Mouse (Mus musculus) hindbrain, postnatal 0 days (tissue): ENCODE results near the gene Cstb. TPM values are rescaled to one million over a fixed set of nuclear protein-coding genes. Genes with fewer than 3 reads are reported as not detected.

Experiments used
- ATAC-seq: fragments of 200-750 bp; cut with Nextera tagmentation; 2 replicates; pipeline ENCODE4 v1.8.0; 2017; ENCODE audit warnings: mild to moderate bottlenecking, moderate TSS enrichment, moderate library complexity
- DNase-seq: peaks from one replicate; pipeline ENCODE4 v3.0.0-alpha.2; 2015; ENCODE audit warnings: low spot score
- H3K27ac ChIP-seq: fragments of 300-500 bp; sonication (generic); 2 replicates; pipeline ENCODE4 v1.5.1; 2014; ENCODE audit warnings: mild to moderate bottlenecking
- H3K27me3 ChIP-seq: fragments of 300-500 bp; sonication (generic); 2 replicates; pipeline ENCODE4 v1.6.1; 2014; ENCODE audit warnings: low read length, mixed read lengths; ENCODE audit not compliant: insufficient read depth
- H3K36me3 ChIP-seq: fragments of 300-500 bp; sonication (generic); 2 replicates; pipeline ENCODE4 v1.6.1; 2014; ENCODE audit warnings: low read length, mixed read lengths; ENCODE audit not compliant: insufficient read depth
- H3K4me1 ChIP-seq: fragments of 300-500 bp; sonication (generic); 2 replicates; pipeline ENCODE4 v1.6.1; 2014; ENCODE audit warnings: antibody characterized with exemption, low read length, mixed read lengths; ENCODE audit not compliant: insufficient read depth
- H3K4me2 ChIP-seq: fragments of 300-500 bp; sonication (generic); 2 replicates; pipeline ENCODE4 v1.6.1; 2014; ENCODE audit warnings: low read depth, mild to moderate bottlenecking, low read length, moderate library complexity, mixed read lengths
- H3K4me3 ChIP-seq: fragments of 300-500 bp; sonication (generic); 2 replicates; pipeline ENCODE4 v1.5.1; 2014; ENCODE audit warnings: low read length
- H3K9ac ChIP-seq: fragments of 300-500 bp; sonication (generic); replicated peaks from 2 replicates; pipeline ENCODE4 v1.6.1; 2014; ENCODE audit warnings: mild to moderate bottlenecking, low read length, moderate library complexity, mixed read lengths
- H3K9me3 ChIP-seq: fragments of 300-500 bp; sonication (generic); 2 replicates; pipeline ENCODE4 v1.6.1; 2016; ENCODE audit warnings: low read length, mixed read lengths
- CTCF ChIP-seq: IDR thresholded peaks from 2 replicates; pipeline ENCODE4 v1.5.1; 2016; ENCODE audit warnings: antibody characterized with exemption, control low read depth, low read depth
- WGBS: fragments of 180-500 bp; shearing (Covaris S2); extraction: QIAGEN DNeasy Blood & Tissue Kit; methylation state at CpG from one replicate; pipeline ENCODE4 v1.1.7; 2014; 5-methylcytosine and 5-hydroxymethylcytosine counted together
- polyA plus RNA-seq: library from polyadenylated mRNA; unstranded; fragments of >200 nt; fragmentation: Nextera tagmentation; extraction: Ambion mirVana; gene quantifications from 2 replicates; pipeline ENCODE4 v1.2.1, GENCODE M21; 2015
- total RNA-seq: library from RNA; depleted of rRNA; stranded (reverse); fragments of >200 nt; gene quantifications from 2 replicates; pipeline ENCODE4 v1.2.3, GENCODE M21; 2014

The Cstb gene
- total and polyA plus RNA-seq, 2 experiments from 2014 or later = 84.4 to 148 TPM

- H3K4me2 ChIP-seq = peak overlapping the region; percentile 96
- DNase-seq = no peak
- no peak for ATAC-seq
These were observed 38.3 kb downstream of the Cstb start for GRCm38 (mm10) chr10:78463769-78464167.

GRCm38 (mm10) chr10:78464201-78464791 is 38.8 kb downstream of the Cstb start:
- 3% methylated on average over 32 of the region's 32 CpGs for WGBS
- no peak for ATAC-seq
- TF ChIP-seq CTCF = no peak

More at GRCm38 (mm10) chr10:78463769-78464167, 38.3 kb downstream of the Cstb start:
- Histone ChIP-seq H3K36me3 (no peaks in the 10 kb centered on the region), H3K9me3 (no peaks in the 10 kb centered on the region), H3K27ac (peak overlapping the region; percentile 76), H3K4me1 (peaks cover 5% of the 10 kb centered on the region; the same call in 1 of the 2 replicates), H3K27me3 (no peaks in the 10 kb centered on the region), H3K9ac (peak overlapping the region; percentile 81), H3K4me3 (peak overlapping the region; percentile 76)
- 71% methylated on average over 3 of the region's 3 CpGs for WGBS
- no peak for TF ChIP-seq CTCF

GRCm38 (mm10) chr10:78464792-78465207 is 39.3 kb downstream of the Cstb start, which contains the start of gene Pdxk:
Gene Pdxk (minus strand): TSS chr10:78464975.
- peak; percentile 95 for ATAC-seq
- under 1% methylated on average over 35 of the region's 35 CpGs for WGBS
- H3K27me3 ChIP-seq = no peaks in the 10 kb centered on the region

More at GRCm38 (mm10) chr10:78464201-78464791, 38.8 kb downstream of the Cstb start:
- Histone ChIP-seq H3K9me3 (no peaks in the 10 kb centered on the region), H3K36me3 (no peaks in the 10 kb centered on the region), H3K4me2 (peak overlapping the region; percentile 96), H3K27me3 (no peaks in the 10 kb centered on the region), H3K4me1 (peaks cover 5% of the 10 kb centered on the region; the same call in 1 of the 2 replicates), H3K9ac (peak overlapping the region; percentile 81), H3K27ac (peak overlapping the region; percentile 76), H3K4me3 (peak overlapping the region; percentile 76)
- DNase-seq = peak; percentile 18

GRCm38 (mm10) chr10:78465472-78465871 is 40.0 kb downstream of the Cstb start:
- no peak for DNase-seq
- no peak overlapping the region for H3K9ac ChIP-seq
- ATAC-seq = no peak; the same call in 1 of the 2 replicates
- H3K27me3 ChIP-seq = no peaks in the 10 kb centered on the region
- no peak overlapping the region for H3K4me2 ChIP-seq
- no peaks in the 10 kb centered on the region for H3K36me3 ChIP-seq
- H3K9me3 ChIP-seq = no peaks in the 10 kb centered on the region
- H3K27ac ChIP-seq = peak overlapping the region; percentile 28; the same call in 1 of the 2 replicates
- no peak for TF ChIP-seq CTCF
- 82% methylated on average over 3 of the region's 3 CpGs for WGBS
- no peak overlapping the region for H3K4me3 ChIP-seq
- peaks cover 5% of the 10 kb centered on the region; the same call in 1 of the 2 replicates for H3K4me1 ChIP-seq

More at GRCm38 (mm10) chr10:78464792-78465207, 39.3 kb downstream of the Cstb start, which contains the start of gene Pdxk:
- Histone ChIP-seq H3K4me1 (peaks cover 5% of the 10 kb centered on the region; the same call in 1 of the 2 replicates), H3K9me3 (no peaks in the 10 kb centered on the region), H3K9ac (peak within 1 kb of the TSS; percentile 81), H3K4me2 (peak within 1 kb of the TSS; percentile 96), H3K27ac (peak within 1 kb of the TSS; percentile 76), H3K4me3 (peak within 1 kb of the TSS; percentile 76), H3K36me3 (no peaks in the 10 kb centered on the region)
- DNase-seq = peak; percentile 96
- no peak for TF ChIP-seq CTCF

GRCm38 (mm10) chr10:78466647-78467046 is 41.2 kb downstream of the Cstb start:
- ATAC-seq (no peak), DNase-seq (no peak)
- H3K9me3 ChIP-seq = no peaks in the 10 kb centered on the region
- no peak overlapping the region for H3K4me3 ChIP-seq
- H3K27ac ChIP-seq = no peak overlapping the region
- no peak overlapping the region for H3K4me2 ChIP-seq
- no peak overlapping the region for H3K9ac ChIP-seq
- WGBS = 89% methylated on average over 9 of the region's 9 CpGs
- H3K36me3 ChIP-seq = no peaks in the 10 kb centered on the region
- H3K4me1 ChIP-seq = peaks cover 5% of the 10 kb centered on the region; the same call in 1 of the 2 replicates
- TF ChIP-seq CTCF = no peak
- H3K27me3 ChIP-seq = no peaks in the 10 kb centered on the region

DNA sequence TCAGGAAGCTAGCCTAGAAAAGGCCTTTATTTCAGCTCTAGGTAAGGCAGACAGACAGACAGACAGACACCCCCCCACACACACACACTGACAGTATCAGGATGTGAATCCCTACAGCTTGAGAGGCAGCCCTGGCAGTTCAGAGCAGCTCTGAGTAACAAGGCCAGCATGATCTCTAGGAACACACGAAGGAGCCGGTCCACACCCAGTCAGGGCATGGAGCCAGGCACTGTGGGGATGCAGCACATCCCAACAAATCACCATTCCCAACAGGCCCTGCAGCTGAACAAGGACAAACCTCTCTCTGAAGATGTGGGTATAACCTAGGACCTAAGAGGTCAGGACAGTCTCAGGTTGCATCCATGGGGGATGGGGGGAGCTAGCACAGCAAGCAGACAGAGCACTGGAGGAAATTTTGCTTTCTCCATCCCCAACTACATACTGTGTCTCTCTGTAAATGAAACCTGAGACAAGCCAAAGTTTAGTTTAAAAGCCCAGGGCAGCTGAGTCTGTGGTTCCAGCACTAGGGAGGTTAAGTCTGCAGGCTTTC is 42.4 kb downstream of the Cstb start:
- no peak overlapping the region for H3K4me3 ChIP-seq

More for the DNA sequence above, 42.4 kb downstream of the Cstb start:
- ATAC-seq = no peak
- DNase-seq = peak; percentile 30
- H3K27me3 ChIP-seq = no peaks in the 10 kb centered on the region
- H3K36me3 ChIP-seq = no peaks in the 10 kb centered on the region
- peaks cover 5% of the 10 kb centered on the region; the same call in 1 of the 2 replicates for H3K4me1 ChIP-seq
- no peak overlapping the region for H3K4me2 ChIP-seq
- H3K9me3 ChIP-seq = no peaks in the 10 kb centered on the region
- 40% methylated on average over 2 of the region's 2 CpGs for WGBS
- no peak overlapping the region; the same call in 1 of the 2 replicates for H3K27ac ChIP-seq
- no peak overlapping the region for H3K9ac ChIP-seq
- TF ChIP-seq CTCF = no peak
